Mouse (Mus musculus): Measurements from ENCODE around the gene Slc4a10. TPM values are rescaled to one million over a fixed set of nuclear protein-coding genes. Genes with fewer than 3 reads are reported as not detected.

Gene Slc4a10
- total RNA-seq, 4 experiments from 2014 or later = 5.7 to 11.4 (median 7.7) TPM

DNA sequence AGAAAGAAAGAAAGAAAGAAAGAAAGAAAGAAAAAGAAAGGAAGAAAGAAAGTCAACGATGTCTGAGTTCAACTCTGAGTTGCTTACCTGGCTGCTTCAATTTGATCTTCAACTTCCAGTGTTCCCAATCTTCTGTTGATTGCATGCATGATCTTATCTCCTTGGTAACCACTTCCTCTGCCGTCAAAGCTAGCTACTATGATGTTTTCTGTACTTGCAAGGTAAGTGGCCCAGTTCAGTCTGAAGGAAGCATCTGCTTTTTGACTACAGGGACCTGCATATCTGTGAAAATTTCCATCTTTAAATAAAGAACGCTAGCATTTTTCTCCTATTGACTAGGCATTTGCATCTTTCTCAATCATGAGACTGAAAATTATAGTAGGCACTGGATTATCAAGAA is 305.8 kb downstream of the Slc4a10 start:
- DNase-seq = no peak

DNA sequence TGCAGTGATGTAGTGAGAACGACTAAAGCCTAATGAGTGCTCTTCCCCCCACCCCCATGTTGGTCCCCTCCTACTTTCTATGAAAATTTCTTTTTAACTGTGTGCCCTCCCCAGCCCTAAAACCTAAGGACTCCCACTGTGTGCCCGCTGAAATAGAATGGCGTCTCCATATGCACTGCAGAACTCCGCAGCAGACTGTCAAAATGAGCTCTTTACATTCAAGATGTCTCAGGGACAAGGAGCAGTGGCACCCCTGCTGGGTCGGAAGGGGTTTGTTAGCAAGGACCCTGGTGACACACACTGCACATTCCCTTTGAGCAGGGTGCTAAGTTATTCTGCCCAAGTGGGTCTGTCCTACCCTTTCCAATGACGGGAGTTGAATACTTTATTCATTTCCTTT is 309.5 kb downstream of the Slc4a10 start:
- no peak for DNase-seq

DNA sequence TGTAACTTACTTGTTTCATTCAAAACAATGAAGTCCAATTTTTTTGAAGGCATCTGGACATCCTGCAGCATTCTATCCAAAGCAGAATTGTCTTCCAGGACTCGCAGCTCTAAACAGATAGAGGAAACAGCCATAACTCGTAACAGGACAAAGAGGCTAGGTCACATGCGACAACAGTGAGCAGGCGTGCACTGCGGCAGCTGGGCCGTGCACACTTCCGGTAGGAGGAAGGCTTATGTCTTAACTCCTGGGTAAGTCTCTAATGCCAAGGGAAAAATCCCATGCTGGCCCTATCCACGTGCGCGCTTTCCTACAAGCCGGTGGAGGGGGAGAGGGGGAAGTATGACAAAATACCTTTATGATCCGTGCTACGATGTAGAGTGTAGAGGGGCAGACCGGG is 310.3 kb downstream of the Slc4a10 start:
- DNase-seq = no peak

DNA sequence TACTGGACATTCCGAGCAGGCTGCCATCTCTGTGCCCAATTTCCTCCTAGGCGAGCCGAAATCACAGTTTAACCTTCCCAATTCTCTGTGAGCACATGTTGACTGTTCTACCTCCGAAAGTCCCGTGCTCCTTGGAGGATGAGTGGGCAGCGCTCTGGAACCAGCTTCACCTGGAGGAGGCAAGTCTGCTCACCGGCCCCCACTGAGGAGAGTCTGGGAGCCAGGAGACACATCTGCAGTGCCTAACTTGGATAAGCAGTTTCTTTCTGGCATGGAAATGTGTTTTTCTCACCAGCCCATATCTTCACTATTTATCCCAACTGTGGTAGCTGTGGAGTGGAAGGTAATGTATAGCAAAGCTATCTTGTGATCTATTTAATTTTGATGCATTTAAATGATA is 311.0 kb downstream of the Slc4a10 start:
- DNase-seq = no peak

DNA sequence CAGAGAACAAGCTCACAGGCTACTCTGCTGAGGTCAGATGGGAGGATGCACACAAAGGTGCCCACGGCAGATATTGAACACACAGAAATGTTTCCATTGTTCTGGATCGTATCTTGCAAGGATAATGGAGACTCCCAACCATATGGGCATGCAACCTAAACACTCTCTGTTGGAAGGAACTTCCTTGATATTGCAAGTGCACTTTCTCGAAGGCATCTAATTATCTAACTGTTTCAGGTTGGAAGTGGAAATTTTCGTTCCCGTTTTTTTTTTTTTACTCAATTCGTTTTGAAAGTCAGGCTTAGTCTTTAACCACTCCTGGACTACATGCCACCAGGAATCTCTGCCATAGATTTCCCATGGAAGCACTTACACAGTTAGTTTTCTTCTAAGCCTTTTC is 314.6 kb downstream of the Slc4a10 start:
- no peak for DNase-seq

DNA sequence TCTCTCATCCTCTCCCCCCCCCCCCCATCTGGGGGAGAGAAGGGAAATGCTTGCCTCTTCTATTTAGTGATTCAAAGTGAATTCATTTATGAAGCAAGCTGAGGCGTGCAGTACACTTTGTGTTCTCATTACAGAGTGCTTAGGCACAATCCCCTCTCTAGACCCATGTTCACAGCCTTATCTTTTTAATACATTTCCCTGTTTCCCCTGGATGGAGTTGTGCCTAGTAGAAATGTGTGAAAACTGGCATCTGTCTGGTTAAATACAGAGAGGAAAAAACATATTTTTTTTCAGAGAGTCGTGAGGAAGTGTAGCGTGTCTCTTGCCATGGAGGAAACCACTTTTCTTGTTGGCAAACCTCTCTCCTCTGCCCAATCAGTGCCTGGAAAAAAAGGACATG is 315.3 kb downstream of the Slc4a10 start:
- DNase-seq = no peak

DNA sequence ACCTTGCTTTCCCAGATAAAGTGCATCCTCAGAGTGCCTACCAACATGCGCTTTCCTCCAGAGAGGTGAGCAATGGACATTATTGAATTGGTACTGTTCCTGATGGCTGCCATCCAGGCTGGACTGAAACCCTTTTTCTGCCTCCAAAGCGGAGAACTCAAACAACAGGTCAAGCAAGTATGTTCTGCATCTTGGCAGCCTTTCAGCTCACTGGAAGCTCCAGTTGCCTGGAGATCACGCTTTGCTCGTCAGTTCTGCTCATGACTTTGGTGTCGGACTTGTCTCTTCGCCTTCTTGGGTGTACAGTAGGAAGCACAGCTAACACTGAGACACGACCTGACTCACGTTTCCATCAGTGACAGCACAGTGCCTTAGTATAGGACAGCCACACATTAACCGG is 315.9 kb downstream of the Slc4a10 start:
- DNase-seq = no peak

DNA sequence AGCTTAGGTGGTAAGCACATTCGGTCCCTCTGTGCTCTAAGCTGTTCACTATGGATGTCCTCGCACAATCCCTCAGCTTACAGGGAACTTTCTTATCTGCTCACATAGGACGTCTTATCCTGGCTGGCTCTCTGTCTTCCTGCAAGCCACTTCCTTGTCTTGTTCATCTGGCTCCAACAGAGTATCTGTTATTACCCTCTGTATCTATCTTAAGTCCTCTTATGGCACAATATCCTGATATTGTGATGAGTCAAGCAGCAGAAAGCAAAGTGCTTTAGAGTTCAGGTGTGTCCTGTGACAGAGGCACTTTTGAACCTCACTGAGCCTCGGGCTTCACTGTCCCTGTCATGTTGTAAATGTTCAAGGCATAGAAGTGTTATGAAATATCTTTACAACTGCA is 317.3 kb downstream of the Slc4a10 start:
- DNase-seq = no peak

DNA sequence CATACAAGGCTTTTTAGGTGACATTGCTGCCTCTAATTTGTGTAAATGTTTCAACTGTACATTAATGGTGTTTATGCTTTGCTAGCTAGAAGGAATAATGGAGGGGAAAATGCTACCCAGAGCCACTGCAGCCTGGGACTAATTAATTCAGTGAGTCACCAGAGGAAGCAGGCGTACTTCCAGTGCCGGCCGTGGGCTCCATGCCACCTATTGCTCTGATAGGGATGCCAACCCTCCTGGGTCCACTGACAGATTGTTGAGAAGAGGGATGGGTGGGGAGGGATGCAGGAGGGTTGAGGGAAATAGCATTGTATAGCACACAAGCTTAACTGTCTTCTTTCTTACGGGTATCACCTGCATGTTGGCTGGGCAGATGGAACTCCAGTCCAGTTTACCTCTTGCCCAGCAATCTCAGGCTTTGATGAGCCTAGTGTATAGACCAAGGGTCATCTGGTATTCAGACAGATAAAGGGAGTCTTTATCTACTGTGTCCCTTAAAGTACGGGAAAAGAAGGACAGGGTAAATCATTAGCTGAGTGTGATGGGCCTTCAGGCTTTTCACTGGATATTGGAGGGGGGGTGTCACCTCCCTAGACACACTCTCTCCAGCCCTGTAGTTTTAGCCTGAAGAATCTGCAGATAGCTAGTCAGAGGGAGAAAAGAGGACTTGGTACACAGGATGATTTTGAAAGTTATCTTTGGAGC is 322.2 kb downstream of the Slc4a10 start:
- no peak for DNase-seq

DNA sequence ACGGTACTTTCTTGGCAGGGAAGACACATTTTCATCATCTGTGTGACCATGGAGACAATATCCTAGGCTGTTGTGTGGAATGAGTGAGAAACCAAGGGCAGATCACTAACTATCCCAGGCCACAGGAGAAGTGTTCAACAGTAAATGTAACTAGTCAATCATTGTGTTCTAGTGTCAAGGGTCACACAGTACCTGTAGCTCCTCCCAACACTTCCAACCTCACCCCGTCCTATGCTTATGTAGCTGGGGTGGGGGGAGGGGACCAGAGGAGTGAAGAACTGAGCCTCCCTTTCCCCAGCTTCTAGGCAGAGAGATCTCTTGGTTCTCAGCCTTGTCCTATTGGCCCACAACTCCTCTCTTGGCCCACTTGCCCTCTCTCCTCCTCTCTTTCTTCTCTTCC is 323.8 kb downstream of the Slc4a10 start:
- DNase-seq = no peak

DNA sequence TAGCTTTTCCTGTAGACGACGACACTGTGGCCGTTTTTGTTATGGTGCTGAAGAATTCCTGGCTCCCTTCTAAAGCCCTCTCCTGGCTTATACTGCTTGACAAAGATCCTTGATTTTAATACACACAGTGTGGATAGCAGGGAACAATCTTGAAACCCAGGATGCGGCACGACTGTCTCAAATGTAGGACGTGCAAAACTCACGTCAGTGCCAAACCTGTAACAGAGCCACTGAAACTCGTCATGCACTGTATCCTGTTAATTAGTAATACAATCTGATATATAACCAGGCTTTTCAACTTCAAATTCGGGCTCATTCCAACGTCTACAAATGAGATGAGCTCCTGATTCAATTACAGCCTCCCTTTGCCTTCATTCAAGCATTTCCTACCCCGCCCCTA is 327.4 kb downstream of the Slc4a10 start:
- no peak for DNase-seq

Other genes starting within 250 kb of the Slc4a10 start
- under 1 TPM in 3 of 4 experiments, not detected in 1; 0.07 to 0.22 (median 0.08) TPM for gene Tbr1, start 243.5 kb upstream of the Slc4a10 start, total RNA-seq (2022)